Mouse (Mus musculus): ENCODE measurements at regions not wholly inside any gene's neighbourhood (a gene's known extent, or its start where the extent isn't known, plus 50 kb on each side); places are given as distances from the start of the nearest gene placed in this dataset.

DNA sequence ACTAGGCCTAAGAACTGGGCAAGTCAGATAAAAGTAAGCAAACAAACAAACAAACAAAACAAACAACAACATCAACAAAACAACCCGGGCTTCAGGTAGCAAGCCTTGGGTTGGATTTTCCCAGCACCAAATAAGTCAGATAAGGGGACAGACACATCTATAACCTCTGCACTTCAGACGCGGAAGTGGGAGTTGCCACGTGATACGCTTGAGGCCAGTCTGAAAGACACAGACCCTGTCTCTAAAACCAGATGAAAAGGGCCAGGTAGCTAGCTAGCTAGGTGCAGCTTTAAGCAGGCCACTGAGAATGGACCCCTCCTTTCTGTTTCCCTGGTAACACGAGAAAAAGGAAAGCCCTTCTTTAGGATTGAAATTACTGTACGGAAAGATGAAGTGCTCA lies 85.9 kb downstream of the Rpap3 start:
- TF ChIP-seq CTCF (conservative IDR thresholded peaks at IDR 0.05 in 1 of 2, IDR thresholded peaks at IDR 0.05 in 1 of 2; ENCODE audit: low read depth in 2 of 2, low read length in 2 of 2) (no peak), ETS1 (conservative IDR thresholded peaks at IDR 0.05; ENCODE audit: low read depth, low read length) (no peak)
